Mouse (Mus musculus) liver, postnatal 0 days (tissue): ENCODE data around the gene Cluh.

ENCODE experiments used
- CTCF ChIP-seq: sonication (generic); IDR thresholded peaks from 2 replicates; pipeline ENCODE4 v1.5.1; 2016; ENCODE audit warnings: antibody characterized with exemption, low read depth
- EP300 ChIP-seq: IDR thresholded peaks from 2 replicates; pipeline ENCODE4 v1.6.1; 2016; ENCODE audit warnings: antibody characterized with exemption, low read depth, mild to moderate bottlenecking

DNA sequence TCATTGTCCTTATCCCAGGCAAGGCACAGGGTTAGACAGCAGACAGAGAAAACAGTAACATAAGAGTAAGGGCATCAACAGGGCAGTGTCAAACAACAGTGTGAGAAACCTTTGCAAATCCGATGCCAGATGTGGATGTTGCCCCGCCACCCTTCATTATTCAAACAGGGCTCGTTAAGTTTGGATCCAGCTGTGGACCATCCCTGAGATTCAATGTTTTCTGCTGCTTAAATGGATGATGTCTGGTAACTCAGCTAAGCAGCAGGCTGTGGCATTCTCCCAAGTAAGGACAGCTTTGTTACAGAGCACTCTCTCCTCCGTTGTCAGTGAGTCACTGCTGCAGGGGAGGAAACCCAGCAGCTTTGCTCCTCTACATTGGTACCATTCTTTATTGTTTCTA lies 25.9 kb downstream of the Cluh start:
- no peak for TF ChIP-seq EP300
- no peak for TF ChIP-seq CTCF
